Mouse (Mus musculus) liver, embryonic 11.5 days (tissue): Measurements from ENCODE around the gene Irak1bp1. TPM values are rescaled to one million over a fixed set of nuclear protein-coding genes. Genes with fewer than 3 reads are reported as not detected.

Source experiments
- ATAC-seq: fragments of 200-750 bp; cut with Nextera tagmentation; replicated peaks from 2 replicates; pipeline ENCODE4 v1.8.0; 2017; ENCODE audit warnings: moderate number of reproducible peaks, mild to moderate bottlenecking, moderate TSS enrichment, moderate library complexity; ENCODE audit not compliant: low FRiP score
- DNase-seq: peaks from one replicate; pipeline ENCODE4 v3.0.0-alpha.2; 2017; ENCODE audit warnings: low spot score
- H3K27ac ChIP-seq: fragments of 300-500 bp; sonication (generic); 2 replicates; pipeline ENCODE4 v1.5.1; 2014; ENCODE audit warnings: mild to moderate bottlenecking, low read depth, low read length, control low read depth
- H3K27me3 ChIP-seq: fragments of 300-500 bp; sonication (generic); replicated peaks from 2 replicates; pipeline ENCODE4 v1.6.1; 2014; ENCODE audit warnings: low read length, mixed read lengths; ENCODE audit not compliant: control insufficient read depth, insufficient read depth
- H3K36me3 ChIP-seq: fragments of 300-500 bp; sonication (generic); 2 replicates; pipeline ENCODE4 v1.6.1; 2014; ENCODE audit warnings: mild to moderate bottlenecking, low read length, moderate library complexity, mixed read lengths; ENCODE audit not compliant: control insufficient read depth, insufficient read depth
- H3K4me1 ChIP-seq: fragments of 300-500 bp; sonication (generic); replicated peaks from 2 replicates; pipeline ENCODE4 v1.6.1; 2014; ENCODE audit warnings: low read length, mixed read lengths; ENCODE audit not compliant: control insufficient read depth, insufficient read depth
- H3K4me2 ChIP-seq: fragments of 300-500 bp; sonication (generic); 2 replicates; pipeline ENCODE4 v1.6.1; 2014; ENCODE audit warnings: mild to moderate bottlenecking, control low read depth, moderate library complexity
- H3K4me3 ChIP-seq: fragments of 300-500 bp; sonication (generic); 2 replicates; pipeline ENCODE4 v1.5.1; 2014; ENCODE audit warnings: low read depth, low read length, control low read depth
- H3K9ac ChIP-seq: fragments of 300-500 bp; sonication (generic); 2 replicates; pipeline ENCODE4 v1.6.1; 2014; ENCODE audit warnings: low read depth, low read length, control low read depth
- H3K9me3 ChIP-seq: fragments of 300-500 bp; sonication (generic); 2 replicates; pipeline ENCODE4 v1.6.1; 2016; ENCODE audit warnings: low read length, inconsistent platforms, mixed read lengths; ENCODE audit not compliant: control insufficient read depth
- WGBS: fragments of 180-500 bp; shearing (Covaris S2); extraction: QIAGEN DNeasy Blood & Tissue Kit; methylation state at CpG from one replicate; pipeline ENCODE4 v1.1.7; 2014; 5-methylcytosine and 5-hydroxymethylcytosine counted together
- polyA plus RNA-seq: library from polyadenylated mRNA; unstranded; fragments of >200 nt; fragmentation: Nextera tagmentation; extraction: Ambion mirVana; gene quantifications from 2 replicates; pipeline ENCODE4 v1.2.1, GENCODE M21; 2014

Irak1bp1 gene
- polyA plus RNA-seq, 1 experiment from 2014 or later, result 7.4 TPM

DNA sequence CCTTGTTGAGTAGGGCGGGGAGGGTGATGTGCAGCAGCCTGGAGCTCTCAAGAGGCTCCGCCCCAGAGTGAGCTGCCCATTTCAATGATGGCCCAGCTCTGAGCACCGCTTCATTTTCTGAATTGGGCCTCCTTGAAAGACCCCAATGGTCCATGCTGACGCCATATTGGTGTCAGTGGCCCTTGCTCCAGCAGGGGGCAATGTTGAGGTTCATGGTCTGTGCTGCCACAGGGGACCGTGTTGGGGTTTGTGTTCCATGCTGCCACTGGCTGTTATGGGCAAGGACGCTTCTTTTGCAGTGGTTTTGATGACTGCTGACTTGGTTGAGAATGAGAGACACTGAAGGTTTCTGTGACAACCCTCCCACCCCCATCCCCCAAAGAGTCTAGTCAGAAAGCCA lies 2.9 kb upstream of the Irak1bp1 start:
- H3K4me2 ChIP-seq, result no peak overlapping the region
- H3K27me3 ChIP-seq, result no peaks in the 10 kb centered on the region
- ATAC-seq (no peak), DNase-seq (no peak)
- H3K36me3 ChIP-seq, result no peaks in the 10 kb centered on the region
- no peak overlapping the region for H3K27ac ChIP-seq
- no peak overlapping the region for H3K9ac ChIP-seq
- no peaks in the 10 kb centered on the region for H3K9me3 ChIP-seq
- no peak overlapping the region for H3K4me3 ChIP-seq
- peaks cover 3% of the 10 kb centered on the region; the same call in 1 of the 2 replicates for H3K4me1 ChIP-seq
- 87% methylated on average over 6 of the region's 6 CpGs for WGBS

DNA sequence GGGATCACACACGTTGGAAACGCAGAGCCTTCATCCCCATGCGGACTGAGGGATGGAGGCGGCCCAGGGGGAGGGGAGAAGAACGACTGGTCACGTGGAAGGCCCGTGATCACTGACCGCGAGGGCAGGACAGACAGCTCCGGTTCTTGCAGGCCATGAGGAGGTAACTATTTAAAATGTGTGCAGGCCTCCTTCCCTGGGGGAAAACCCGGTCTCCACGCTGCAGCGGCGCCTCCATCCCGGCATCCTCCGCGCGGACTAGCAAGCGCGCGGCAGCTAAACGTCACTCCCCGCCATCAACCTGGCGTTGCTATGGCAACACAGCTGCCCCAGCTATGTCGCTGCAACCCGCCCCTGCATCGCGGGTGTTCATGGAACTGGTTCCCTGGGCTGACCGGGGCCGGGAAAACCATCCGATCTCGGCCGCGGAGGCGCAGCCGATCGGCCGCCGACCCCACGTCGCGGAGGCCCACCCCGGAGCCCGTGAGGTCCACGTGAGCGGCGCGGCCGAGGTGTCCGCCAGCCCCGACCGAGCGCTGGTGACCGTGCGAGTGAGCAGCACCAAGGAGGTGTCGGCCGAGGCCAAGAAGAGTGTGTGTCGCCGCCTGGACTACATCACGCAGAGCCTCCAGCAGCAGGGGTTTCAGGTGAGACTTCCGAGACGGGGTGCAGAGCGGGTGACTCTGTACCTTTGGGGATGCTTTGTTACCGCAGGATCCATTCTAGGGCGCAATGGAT lies 522 bp downstream of the Irak1bp1 start:
- ATAC-seq (peak; percentile 93), DNase-seq (peak; percentile 81)
- Histone ChIP-seq H3K36me3 (no peaks in the 10 kb centered on the region), H3K9me3 (no peaks in the 10 kb centered on the region), H3K9ac (peak overlapping the region; percentile 64), H3K4me2 (peak overlapping the region; percentile 83), H3K27ac (no peak overlapping the region; the same call in 1 of the 2 replicates), H3K4me1 (peaks cover 3% of the 10 kb centered on the region; the same call in 1 of the 2 replicates), H3K27me3 (no peaks in the 10 kb centered on the region), H3K4me3 (peak overlapping the region; percentile 71)
- WGBS, result under 1% methylated on average over 65 of the region's 65 CpGs

DNA sequence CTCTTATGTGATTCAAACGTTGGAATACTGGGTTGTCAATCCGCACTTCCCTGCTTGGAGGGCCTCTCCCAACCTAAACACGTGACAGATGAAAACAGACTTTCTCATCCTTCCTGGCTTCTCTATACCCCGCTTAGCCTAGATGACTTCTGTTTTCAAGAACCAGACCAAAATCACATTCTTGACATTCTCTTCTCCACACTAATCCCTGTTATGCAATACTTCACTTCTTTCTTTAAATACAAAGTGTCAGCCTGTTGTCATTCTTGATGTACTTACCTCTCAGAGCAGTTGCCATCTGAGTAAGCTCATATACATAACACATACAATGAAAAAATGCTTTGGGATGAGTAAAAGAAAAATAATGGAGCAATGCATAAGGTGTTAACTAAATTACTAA lies 2.6 kb downstream of the Irak1bp1 start:
- Histone ChIP-seq H3K4me1 (peaks cover 3% of the 10 kb centered on the region; the same call in 1 of the 2 replicates), H3K4me3 (no peak overlapping the region), H3K9me3 (no peaks in the 10 kb centered on the region), H3K4me2 (no peak overlapping the region), H3K36me3 (no peaks in the 10 kb centered on the region), H3K9ac (no peak overlapping the region), H3K27me3 (no peaks in the 10 kb centered on the region), H3K27ac (no peak overlapping the region)
- 58% methylated on average over 4 of the region's 4 CpGs for WGBS
- no peak for DNase-seq
- no peak for ATAC-seq

DNA sequence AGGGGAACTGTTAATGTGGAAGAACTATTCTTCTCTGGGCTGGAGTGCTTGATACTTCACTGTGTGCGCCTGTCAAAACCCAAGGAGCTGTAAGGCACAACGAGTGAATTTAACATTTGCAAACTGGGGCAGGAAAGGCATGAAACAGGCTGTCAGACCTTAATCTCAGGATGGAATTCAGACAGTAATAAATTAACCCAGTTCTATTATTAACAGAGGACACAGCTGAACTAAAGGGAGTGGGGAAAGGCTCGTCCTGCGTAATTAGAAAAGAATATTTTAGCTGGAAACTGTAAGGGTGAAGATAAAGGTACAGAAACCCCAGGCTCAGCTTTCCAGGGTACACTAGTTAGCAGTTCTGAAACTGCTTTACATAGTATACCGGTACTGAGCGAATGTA lies 6.6 kb downstream of the Irak1bp1 start:
- 83% methylated on average over 6 of the region's 6 CpGs for WGBS
- no peak for ATAC-seq
- H3K9me3 ChIP-seq, result no peaks in the 10 kb centered on the region
- H3K36me3 ChIP-seq, result no peaks in the 10 kb centered on the region
- no peak overlapping the region for H3K4me2 ChIP-seq
- H3K27ac ChIP-seq, result no peak overlapping the region
- no peaks in the 10 kb centered on the region for H3K27me3 ChIP-seq
- H3K4me3 ChIP-seq, result no peak overlapping the region
- no peaks in the 10 kb centered on the region for H3K4me1 ChIP-seq
- no peak overlapping the region for H3K9ac ChIP-seq
- no peak for DNase-seq

DNA sequence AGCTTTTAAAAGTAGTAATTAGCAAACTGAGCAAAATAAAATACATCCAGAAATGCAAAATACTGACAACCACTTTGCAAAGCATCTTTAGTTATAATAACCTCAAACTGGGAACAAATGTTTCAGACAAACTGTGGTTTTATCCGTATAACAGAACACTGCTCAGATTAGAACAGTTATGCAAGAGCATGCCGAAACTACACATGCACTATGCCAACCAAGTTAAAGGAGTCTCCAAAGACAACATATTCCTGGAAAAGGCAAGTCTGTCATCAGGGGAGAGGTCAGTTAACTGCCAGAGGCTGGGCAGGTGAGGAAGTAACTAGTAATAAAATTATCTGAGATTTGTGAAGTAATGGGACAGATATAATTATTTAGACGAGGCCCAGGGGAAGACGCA lies 13.3 kb downstream of the Irak1bp1 start:
- WGBS, result 84% methylated on average over 4 of the region's 4 CpGs
- H3K27ac ChIP-seq, result no peak overlapping the region
- no peaks in the 10 kb centered on the region for H3K36me3 ChIP-seq
- no peak overlapping the region for H3K4me3 ChIP-seq
- H3K9me3 ChIP-seq, result no peaks in the 10 kb centered on the region
- H3K4me1 ChIP-seq, result no peaks in the 10 kb centered on the region
- DNase-seq (no peak), ATAC-seq (no peak)
- no peaks in the 10 kb centered on the region for H3K27me3 ChIP-seq
- H3K9ac ChIP-seq, result no peak overlapping the region
- no peak overlapping the region for H3K4me2 ChIP-seq

DNA sequence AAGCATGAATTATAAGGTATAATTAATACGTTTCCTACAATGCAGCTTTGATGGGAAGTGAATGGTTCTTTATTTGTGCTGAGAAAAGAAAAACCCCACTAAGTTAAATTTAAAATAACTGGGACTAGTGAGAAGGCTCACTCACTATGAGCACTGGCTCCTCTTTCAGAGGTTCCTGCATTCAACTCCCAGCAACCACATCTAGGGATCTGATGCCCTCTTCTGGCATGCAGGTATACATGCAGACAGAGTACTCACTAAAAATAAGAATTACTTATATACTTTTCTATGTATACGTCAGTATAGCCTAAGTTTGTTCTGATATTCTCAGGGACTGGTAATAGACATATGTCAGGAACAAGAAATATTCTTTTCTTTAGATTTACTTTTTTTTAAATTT lies 24.7 kb downstream of the Irak1bp1 start:
- Histone ChIP-seq H3K27me3 (no peaks in the 10 kb centered on the region), H3K9me3 (no peaks in the 10 kb centered on the region), H3K9ac (no peak overlapping the region), H3K4me3 (no peak overlapping the region), H3K4me1 (no peaks in the 10 kb centered on the region), H3K36me3 (no peaks in the 10 kb centered on the region), H3K27ac (no peak overlapping the region), H3K4me2 (no peak overlapping the region)
- DNase-seq (no peak), ATAC-seq (no peak; the same call in 1 of the 2 replicates)
- 61% methylated on average over 2 of the region's 2 CpGs for WGBS

DNA sequence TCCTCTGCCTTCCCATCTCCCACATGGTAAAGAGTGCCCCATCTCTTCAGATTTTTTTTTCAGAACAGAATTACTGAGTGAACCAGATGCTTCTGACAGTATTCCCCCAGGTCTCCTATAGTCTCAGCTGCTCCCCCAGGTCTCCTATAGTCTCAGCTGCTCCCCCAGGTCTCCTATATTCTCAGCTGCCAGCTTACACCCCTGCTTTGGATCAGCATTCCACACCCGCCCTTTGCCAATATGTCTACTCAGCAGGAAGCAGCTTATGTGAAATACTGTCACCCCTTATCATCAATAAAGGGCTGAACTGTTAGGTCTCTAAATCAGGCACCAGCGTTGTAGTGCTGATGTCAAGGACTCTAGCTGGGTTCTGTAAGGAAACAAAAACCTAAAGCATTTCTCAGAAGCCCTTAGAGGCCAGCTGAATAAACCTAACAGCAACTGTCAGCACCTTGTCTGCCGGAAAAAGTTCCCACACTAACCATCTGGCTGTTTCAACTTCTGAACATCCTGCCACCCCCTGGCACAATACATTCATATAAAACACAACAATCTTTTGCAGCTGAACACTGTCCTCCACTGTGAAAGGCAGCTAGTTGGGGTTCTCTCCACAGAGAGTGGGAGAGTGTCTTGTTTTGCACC lies 25.8 kb downstream of the Irak1bp1 start:
- ATAC-seq (no peak), DNase-seq (no peak)
- H3K9ac ChIP-seq, result no peak overlapping the region
- no peaks in the 10 kb centered on the region for H3K36me3 ChIP-seq
- no peak overlapping the region for H3K4me2 ChIP-seq
- H3K27ac ChIP-seq, result no peak overlapping the region
- no peaks in the 10 kb centered on the region for H3K9me3 ChIP-seq
- H3K4me3 ChIP-seq, result no peak overlapping the region
- no peaks in the 10 kb centered on the region for H3K4me1 ChIP-seq
- H3K27me3 ChIP-seq, result no peaks in the 10 kb centered on the region
- whole genome bisulfite sequencing, result 37% methylated on average over 3 of the region's 3 CpGs

DNA sequence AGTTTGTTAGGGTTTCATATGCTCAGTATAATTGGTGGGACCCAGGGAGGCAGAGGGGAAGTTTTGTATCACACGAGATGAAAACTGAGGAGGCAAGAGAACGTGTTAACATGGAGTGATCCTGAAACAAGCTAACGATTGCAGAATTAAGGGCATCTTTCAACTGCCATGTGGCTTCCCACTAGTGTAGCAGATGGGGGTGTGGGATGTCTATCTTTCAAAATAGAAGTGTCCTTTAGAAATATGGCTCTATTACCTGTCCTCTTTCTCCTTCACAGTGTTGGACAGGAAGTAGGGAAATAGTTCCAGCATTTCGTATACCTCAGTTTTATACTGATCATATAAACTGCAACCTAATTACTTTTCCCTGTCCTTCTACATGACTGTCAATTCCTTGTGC lies 26.9 kb downstream of the Irak1bp1 start:
- no peaks in the 10 kb centered on the region for H3K36me3 ChIP-seq
- 0 out of 2 replicates have a peak, but pooled peaks cover 1% of the 10 kb centered on the region for H3K4me1 ChIP-seq
- WGBS, result 75% methylated on average over 4 of the region's 4 CpGs
- no peak overlapping the region for H3K9ac ChIP-seq
- no peaks in the 10 kb centered on the region for H3K27me3 ChIP-seq
- H3K27ac ChIP-seq, result no peak overlapping the region
- H3K4me2 ChIP-seq, result no peak overlapping the region
- no peak overlapping the region for H3K4me3 ChIP-seq
- ATAC-seq (no peak), DNase-seq (no peak)
- H3K9me3 ChIP-seq, result no peaks in the 10 kb centered on the region

DNA sequence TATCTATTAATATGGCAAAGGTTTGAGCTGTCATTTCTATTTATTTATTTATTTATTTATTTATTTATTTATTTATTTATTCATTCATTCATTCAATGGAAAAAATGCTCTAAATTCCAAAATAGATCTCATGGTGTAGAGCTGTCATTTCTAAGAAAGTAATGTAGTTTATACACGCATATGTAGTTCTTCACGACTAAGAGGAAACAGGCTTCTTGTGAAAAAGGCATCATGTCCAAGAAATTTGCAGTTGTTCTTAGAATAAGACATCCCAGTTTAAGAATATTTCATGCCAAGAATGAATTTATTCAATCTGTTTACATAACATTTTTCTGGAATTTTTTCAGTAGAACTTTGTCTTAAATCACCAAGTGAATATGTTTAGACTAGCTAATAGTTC lies 31.5 kb downstream of the Irak1bp1 start:
- H3K4me1 ChIP-seq, result 0 out of 2 replicates have a peak, but pooled peaks cover 2% of the 10 kb centered on the region
- H3K9ac ChIP-seq, result no peak overlapping the region
- no peak overlapping the region for H3K4me3 ChIP-seq
- H3K9me3 ChIP-seq, result no peaks in the 10 kb centered on the region
- H3K27me3 ChIP-seq, result no peaks in the 10 kb centered on the region
- H3K36me3 ChIP-seq, result no peaks in the 10 kb centered on the region
- WGBS, result 88% methylated on average over 2 of the region's 2 CpGs
- ATAC-seq (no peak), DNase-seq (no peak)
- H3K4me2 ChIP-seq, result no peak overlapping the region
- H3K27ac ChIP-seq, result no peak overlapping the region
